Mouse (Mus musculus) intestine, embryonic 15.5 days (tissue): Measurements from ENCODE around the gene Prelp. TPM values are rescaled to one million over a fixed set of nuclear protein-coding genes. Genes with fewer than 3 reads are reported as not detected.
A peak's percentile ranks its signal among the peaks of the same experiment; 100 is the strongest.

ENCODE experiments used
- ATAC-seq: fragments of 200-750 bp; cut with Nextera tagmentation; 2 replicates; pipeline ENCODE4 v1.8.0; 2017; ENCODE audit warnings: moderate TSS enrichment, moderate library complexity
- H3K27ac ChIP-seq: fragments of 300-500 bp; sonication (generic); 2 replicates; pipeline ENCODE4 v1.5.1; 2015; ENCODE audit warnings: mild to moderate bottlenecking, inconsistent platforms
- H3K27me3 ChIP-seq: fragments of 300-500 bp; sonication (generic); replicated peaks from 2 replicates; pipeline ENCODE4 v1.6.1; 2015; ENCODE audit warnings: inconsistent platforms
- H3K36me3 ChIP-seq: fragments of 300-500 bp; sonication (generic); 2 replicates; pipeline ENCODE4 v1.6.1; 2015; ENCODE audit warnings: inconsistent platforms
- H3K4me1 ChIP-seq: fragments of 300-500 bp; sonication (generic); replicated peaks from 2 replicates; pipeline ENCODE4 v1.6.1; 2015; ENCODE audit warnings: inconsistent platforms
- H3K4me2 ChIP-seq: fragments of 300-500 bp; sonication (generic); replicated peaks from 2 replicates; pipeline ENCODE4 v1.6.1; 2015; ENCODE audit warnings: mild to moderate bottlenecking, inconsistent platforms
- H3K4me3 ChIP-seq: fragments of 300-500 bp; sonication (generic); replicated peaks from 2 replicates; pipeline ENCODE4 v1.5.1; 2015; ENCODE audit warnings: inconsistent platforms
- H3K9ac ChIP-seq: fragments of 300-500 bp; sonication (generic); 2 replicates; pipeline ENCODE4 v1.6.1; 2015; ENCODE audit warnings: inconsistent platforms
- H3K9me3 ChIP-seq: fragments of 300-500 bp; sonication (generic); 2 replicates; pipeline ENCODE4 v1.6.1; 2016; ENCODE audit warnings: inconsistent platforms
- WGBS: fragments of 180-500 bp; shearing (Covaris S2); methylation state at CpG from one replicate; pipeline ENCODE4 v1.1.7; 2015; 5-methylcytosine and 5-hydroxymethylcytosine counted together
- polyA plus RNA-seq: library from polyadenylated mRNA; unstranded; fragments of >200 nt; fragmentation: Nextera tagmentation; extraction: Ambion mirVana; gene quantifications from 2 replicates; pipeline ENCODE4 v1.2.1, GENCODE M21; 2015

The Prelp gene
- polyA plus RNA-seq, 1 experiment from 2014 or later = 2.8 TPM

DNA sequence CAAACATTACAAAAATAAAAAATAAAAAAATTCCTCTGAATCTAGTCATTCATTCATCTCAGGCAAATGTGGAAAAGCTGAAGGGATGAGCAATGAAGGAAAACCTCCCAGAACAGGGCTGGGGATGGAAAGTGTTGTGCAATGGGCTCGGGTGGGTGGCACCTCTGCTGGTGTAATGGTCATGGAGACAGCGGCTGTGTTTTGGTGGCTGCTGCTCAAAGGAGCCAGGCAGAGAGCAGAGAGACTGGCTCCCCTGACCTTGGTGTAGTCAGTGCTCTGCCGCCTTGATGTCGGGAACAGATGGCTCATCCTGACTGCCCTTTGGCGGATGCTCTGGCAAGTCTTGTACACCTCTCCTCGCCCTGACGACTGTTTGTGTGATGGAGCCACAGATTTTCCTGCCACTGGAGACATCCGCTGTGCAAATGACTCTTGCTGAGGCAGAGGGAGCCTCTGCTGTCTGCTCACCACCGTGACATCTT lies 32.1 kb upstream of the Prelp start:
- H3K36me3 ChIP-seq = no peaks in the 10 kb centered on the region
- no peak overlapping the region for H3K4me3 ChIP-seq
- H3K4me2 ChIP-seq = no peak overlapping the region
- H3K4me1 ChIP-seq = peaks cover 10% of the 10 kb centered on the region
- H3K27ac ChIP-seq = no peak overlapping the region
- no peaks in the 10 kb centered on the region for H3K9me3 ChIP-seq
- WGBS = 43% methylated on average over 9 of the region's 9 CpGs
- H3K9ac ChIP-seq = no peak overlapping the region
- no peaks in the 10 kb centered on the region for H3K27me3 ChIP-seq
- ATAC-seq = no peak

DNA sequence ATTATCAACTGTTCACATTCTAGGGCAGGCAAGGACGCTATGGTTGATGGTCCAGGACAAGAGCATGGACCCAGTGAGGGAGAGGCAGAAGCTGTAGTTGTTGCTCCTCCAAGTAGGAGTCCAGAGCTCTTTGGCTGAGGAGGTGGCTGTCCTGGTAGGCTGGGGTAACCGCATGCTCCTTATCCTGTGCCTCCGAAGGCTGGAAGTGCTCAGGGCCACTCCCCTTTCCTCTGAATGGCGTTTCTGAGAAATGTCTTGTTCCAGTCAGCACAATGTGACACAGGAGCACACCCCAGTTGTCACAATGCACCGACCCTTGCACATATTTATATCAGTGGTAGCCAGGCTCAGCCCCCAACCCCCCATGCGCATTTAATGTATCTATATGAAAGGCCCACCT lies 30.4 kb upstream of the Prelp start:
- H3K27ac ChIP-seq = no peak overlapping the region
- H3K4me2 ChIP-seq = no peak overlapping the region
- peaks cover 10% of the 10 kb centered on the region for H3K4me1 ChIP-seq
- peak; percentile 36; the same call in 1 of the 2 replicates for ATAC-seq
- H3K27me3 ChIP-seq = no peaks in the 10 kb centered on the region
- H3K36me3 ChIP-seq = no peaks in the 10 kb centered on the region
- H3K4me3 ChIP-seq = no peak overlapping the region
- no peak overlapping the region for H3K9ac ChIP-seq
- WGBS = 61% methylated on average over 6 of the region's 6 CpGs
- no peaks in the 10 kb centered on the region for H3K9me3 ChIP-seq

DNA sequence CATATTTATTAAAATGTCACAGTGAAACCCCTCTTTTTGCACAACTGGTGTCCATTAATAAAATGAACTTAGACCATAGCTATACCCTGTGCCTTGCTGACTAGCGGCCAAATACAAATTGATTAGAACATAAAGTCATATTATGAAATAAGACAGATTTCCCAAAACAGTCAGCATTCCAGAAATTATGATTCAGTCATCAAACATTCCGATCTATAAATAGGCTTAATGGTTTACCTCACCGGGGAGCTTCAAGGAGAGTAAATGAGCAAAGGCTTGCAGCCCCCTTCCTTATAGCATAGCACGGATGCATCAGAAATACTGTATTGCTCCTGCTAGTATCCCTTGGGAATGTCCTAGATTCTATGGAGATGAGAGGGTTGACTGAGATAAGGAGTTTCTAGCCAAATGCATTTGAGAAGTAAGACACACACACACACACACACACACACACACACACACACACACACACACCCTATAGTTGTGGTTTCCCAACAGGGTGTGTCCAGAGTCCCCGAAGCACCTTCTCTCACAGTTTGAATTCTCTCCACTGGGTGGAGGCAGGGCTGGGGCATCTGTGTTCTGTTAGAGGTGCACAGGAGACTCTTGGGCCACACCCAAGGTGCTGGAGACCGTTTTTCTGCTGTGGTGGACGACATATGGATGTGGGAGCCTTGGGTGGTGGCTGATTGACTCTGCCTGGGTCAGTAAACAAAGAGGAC lies 29.0 kb upstream of the Prelp start:
- no peak overlapping the region for H3K4me3 ChIP-seq
- H3K4me1 ChIP-seq = peaks cover 10% of the 10 kb centered on the region
- H3K36me3 ChIP-seq = no peaks in the 10 kb centered on the region
- WGBS = 39% methylated on average over 7 of the region's 7 CpGs
- no peaks in the 10 kb centered on the region for H3K9me3 ChIP-seq
- ATAC-seq = peak; percentile 66; the same call in 1 of the 2 replicates
- no peak overlapping the region for H3K9ac ChIP-seq
- no peak overlapping the region for H3K27ac ChIP-seq
- H3K4me2 ChIP-seq = no peak overlapping the region
- no peaks in the 10 kb centered on the region for H3K27me3 ChIP-seq

DNA sequence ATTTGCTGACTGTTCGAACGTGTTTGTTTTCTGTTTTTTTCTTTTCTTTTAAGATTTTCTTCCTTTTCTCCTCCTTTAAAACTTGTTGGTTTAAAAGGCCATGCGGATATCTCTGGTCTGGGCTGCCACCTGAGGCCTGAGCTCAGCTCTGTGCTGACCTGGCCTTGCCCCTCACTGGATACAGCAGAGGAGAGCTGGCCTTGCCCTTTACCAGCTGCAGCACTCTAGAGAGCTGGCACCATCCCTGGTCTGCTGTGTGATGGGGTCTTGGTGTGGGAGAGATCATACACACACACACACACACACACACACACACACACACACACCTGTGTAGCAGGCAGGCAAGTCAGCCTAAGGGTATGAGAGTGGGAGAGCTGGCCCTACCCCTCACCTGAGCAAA lies 23.9 kb upstream of the Prelp start:
- H3K36me3 ChIP-seq = no peaks in the 10 kb centered on the region
- H3K9me3 ChIP-seq = no peaks in the 10 kb centered on the region
- peaks cover 12% of the 10 kb centered on the region; the same call in 1 of the 2 replicates for H3K4me1 ChIP-seq
- no peak overlapping the region for H3K9ac ChIP-seq
- no peak overlapping the region for H3K4me3 ChIP-seq
- ATAC-seq = no peak
- no peak overlapping the region for H3K27ac ChIP-seq
- WGBS = 91% methylated on average over 3 of the region's 3 CpGs
- H3K4me2 ChIP-seq = no peak overlapping the region
- no peaks in the 10 kb centered on the region for H3K27me3 ChIP-seq

DNA sequence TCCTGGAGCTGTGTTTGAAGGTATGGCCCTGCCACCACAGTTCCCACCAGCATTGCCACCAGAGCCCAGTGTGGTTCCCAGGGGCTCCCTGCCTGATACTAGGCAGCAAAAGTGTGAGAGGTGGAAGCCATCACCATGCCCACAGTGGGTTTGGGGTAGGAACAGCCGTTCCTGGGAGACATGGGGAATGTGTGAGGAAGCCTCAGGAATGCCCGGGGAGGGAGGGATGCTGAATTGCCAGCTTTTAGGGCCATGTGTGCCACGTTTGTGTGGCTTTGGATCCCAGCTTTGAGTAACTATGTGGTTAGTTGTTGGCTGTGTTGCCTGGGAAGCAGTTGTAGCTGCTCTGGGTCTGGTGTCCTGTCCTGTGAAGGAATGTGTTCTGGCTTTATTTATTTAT lies 20.7 kb upstream of the Prelp start:
- Histone ChIP-seq H3K9ac (no peak overlapping the region), H3K4me1 (peaks cover 11% of the 10 kb centered on the region; the same call in 1 of the 2 replicates), H3K4me3 (no peak overlapping the region), H3K36me3 (no peaks in the 10 kb centered on the region), H3K27ac (no peak overlapping the region), H3K4me2 (no peak overlapping the region), H3K9me3 (no peaks in the 10 kb centered on the region), H3K27me3 (no peaks in the 10 kb centered on the region)
- 84% methylated on average over 3 of the region's 3 CpGs for WGBS
- no peak for ATAC-seq

DNA sequence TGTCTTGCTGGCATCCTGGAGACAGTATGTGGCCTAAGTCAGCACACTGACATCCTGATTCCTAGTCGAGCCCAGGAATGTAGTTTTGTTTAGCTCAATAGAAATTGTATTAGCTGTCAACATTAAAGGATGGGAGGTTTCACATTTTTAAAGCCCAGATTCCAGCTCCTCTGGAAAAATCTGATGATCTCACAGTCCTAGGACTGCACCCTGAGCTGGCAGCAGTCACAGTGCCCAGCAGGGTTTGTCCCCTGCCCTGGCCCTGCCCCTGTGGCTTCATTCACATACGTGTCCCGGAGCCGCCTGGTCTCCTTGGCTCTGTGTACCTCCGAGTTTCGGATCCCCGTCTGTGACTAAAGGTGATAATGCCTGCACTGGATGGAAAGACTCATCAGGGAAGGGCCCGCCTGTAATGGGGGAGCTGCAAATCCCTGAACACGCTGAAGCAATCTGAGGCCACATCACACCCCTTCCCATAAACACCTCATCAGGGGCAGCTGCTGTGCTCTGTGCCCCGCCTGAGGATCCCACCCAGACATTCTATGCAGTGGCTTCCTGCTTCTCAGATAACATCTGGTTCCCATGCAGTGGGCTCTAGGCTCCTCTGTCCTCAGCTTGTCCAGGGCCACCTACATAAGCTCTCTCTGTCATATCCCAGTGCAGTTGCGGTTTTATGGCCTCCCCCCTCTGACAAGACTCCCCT lies 20.1 kb upstream of the Prelp start:
- H3K4me3 ChIP-seq = no peak overlapping the region
- no peaks in the 10 kb centered on the region for H3K36me3 ChIP-seq
- 45% methylated on average over 11 of the region's 11 CpGs for WGBS
- peak; percentile 20; the same call in 1 of the 2 replicates for ATAC-seq
- no peaks in the 10 kb centered on the region for H3K27me3 ChIP-seq
- H3K27ac ChIP-seq = no peak overlapping the region
- no peak overlapping the region for H3K4me2 ChIP-seq
- H3K9me3 ChIP-seq = no peaks in the 10 kb centered on the region
- peaks cover 11% of the 10 kb centered on the region; the same call in 1 of the 2 replicates for H3K4me1 ChIP-seq
- H3K9ac ChIP-seq = no peak overlapping the region

DNA sequence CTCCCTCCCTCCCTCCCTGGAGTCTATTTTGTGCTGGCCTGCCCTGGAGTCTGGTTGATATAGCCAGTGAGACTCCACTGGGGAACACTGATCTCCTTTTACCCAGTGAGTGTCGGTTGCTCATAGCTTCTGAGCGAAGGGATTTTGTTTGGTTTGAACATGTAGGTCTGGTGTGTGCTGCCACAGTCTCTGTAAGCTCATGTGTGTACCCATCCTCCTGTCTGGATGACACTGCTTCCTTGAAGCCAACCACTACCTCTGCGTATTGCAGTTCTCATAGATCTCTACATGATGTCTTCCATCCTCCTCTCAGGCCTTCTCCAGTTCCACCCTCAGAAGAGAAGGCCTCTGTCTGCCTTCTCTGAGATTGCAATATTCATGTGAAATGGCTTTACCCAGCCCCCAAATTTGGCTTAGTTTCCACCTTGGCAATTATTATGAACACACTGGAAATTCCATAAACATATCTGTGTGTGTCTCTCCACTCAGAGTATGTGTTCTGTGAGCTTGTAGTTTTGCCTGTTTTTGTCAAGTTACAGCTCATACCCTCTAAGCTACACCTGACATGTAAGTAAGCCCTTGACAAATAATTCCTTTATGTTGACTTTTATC lies 19.4 kb upstream of the Prelp start:
- H3K4me1 ChIP-seq = peaks cover 11% of the 10 kb centered on the region; the same call in 1 of the 2 replicates
- no peaks in the 10 kb centered on the region for H3K9me3 ChIP-seq
- no peaks in the 10 kb centered on the region for H3K36me3 ChIP-seq
- WGBS = 87% methylated on average over 3 of the region's 3 CpGs
- no peak overlapping the region for H3K4me3 ChIP-seq
- H3K4me2 ChIP-seq = no peak overlapping the region
- H3K27ac ChIP-seq = no peak overlapping the region
- no peak overlapping the region for H3K9ac ChIP-seq
- no peak for ATAC-seq
- H3K27me3 ChIP-seq = no peaks in the 10 kb centered on the region

DNA sequence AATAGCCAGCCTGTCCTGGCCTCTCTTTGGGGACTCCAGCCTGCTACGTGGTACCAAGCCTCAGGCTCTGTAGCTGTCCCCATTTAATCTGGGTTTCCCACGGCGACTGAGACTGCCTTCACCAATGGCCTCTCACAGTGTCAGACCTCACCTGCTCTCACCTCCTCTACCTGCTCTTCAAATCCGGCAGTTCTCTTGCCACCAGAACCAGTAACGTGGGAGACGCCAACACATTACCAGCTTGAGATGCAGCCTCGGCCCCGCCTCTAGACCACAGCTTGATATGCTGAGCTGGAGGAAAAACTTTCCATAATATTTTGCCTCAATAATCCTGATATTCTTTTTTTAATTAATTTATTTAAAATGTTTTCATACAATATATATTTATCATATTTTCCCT lies 18.5 kb upstream of the Prelp start:
- Histone ChIP-seq H3K4me1 (peaks cover 11% of the 10 kb centered on the region; the same call in 1 of the 2 replicates), H3K36me3 (no peaks in the 10 kb centered on the region), H3K4me2 (no peak overlapping the region), H3K27ac (no peak overlapping the region), H3K9me3 (no peaks in the 10 kb centered on the region), H3K27me3 (no peaks in the 10 kb centered on the region), H3K4me3 (no peak overlapping the region), H3K9ac (no peak overlapping the region)
- WGBS = 88% methylated on average over 8 of the region's 8 CpGs
- no peak for ATAC-seq

DNA sequence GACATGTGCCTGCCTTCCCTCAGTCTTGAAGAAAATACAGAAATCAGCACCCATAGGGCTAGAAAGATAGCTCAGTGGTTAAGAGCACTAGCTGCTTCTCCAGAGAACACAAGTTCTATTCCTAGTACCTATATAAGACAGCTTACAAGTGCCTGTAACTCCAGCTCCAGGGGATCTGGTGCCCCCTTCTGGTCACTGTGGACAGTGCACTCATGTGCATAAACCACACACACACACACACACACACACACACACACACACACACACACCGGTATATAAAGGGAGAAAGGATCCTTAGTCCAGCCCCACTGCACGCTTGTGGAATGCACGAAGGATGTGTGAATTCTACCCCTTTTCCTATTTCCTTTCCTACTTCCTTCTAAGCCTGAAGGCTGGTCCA lies 15.0 kb upstream of the Prelp start:
- Histone ChIP-seq H3K27me3 (no peaks in the 10 kb centered on the region), H3K27ac (no peak overlapping the region), H3K9me3 (no peaks in the 10 kb centered on the region), H3K4me2 (no peak overlapping the region), H3K36me3 (no peaks in the 10 kb centered on the region), H3K4me3 (no peak overlapping the region), H3K9ac (no peak overlapping the region), H3K4me1 (peaks cover 15% of the 10 kb centered on the region; the same call in 1 of the 2 replicates)
- no peak for ATAC-seq
- 97% methylated on average over 3 of the region's 3 CpGs for WGBS

DNA sequence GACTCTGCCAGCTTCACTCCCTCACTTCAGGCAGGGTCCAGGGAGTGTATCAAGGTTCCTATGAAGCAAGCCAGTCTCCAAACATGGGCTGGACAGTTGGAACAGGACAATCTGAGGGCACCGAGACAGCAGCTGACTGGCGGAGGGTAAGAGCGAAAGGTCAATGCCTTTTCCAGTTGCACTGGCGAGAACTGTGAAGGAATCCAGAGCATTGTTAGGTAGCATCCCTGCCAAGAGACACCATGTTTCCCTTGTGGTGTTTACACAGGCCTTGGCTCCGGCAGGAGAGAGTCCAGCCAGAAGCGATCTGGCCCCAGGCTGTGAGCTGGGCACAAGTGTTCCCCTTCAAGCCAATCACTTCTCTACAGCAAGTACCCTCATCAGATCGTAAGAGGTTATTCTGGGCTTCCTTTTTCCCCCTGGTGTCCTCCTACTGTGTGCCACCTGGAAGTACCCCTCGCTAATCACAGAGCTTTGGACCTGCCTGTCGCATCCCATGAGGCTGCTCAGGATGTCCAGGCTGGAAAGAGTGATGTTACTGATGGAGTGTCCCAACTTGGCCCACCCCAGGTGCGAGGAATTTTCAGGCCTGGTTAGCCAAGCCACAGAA lies 13.2 kb upstream of the Prelp start:
- H3K4me3 ChIP-seq = no peak overlapping the region
- no peaks in the 10 kb centered on the region for H3K27me3 ChIP-seq
- H3K27ac ChIP-seq = no peak overlapping the region
- H3K9me3 ChIP-seq = no peaks in the 10 kb centered on the region
- no peak for ATAC-seq
- peaks cover 12% of the 10 kb centered on the region; the same call in 1 of the 2 replicates for H3K4me1 ChIP-seq
- no peaks in the 10 kb centered on the region for H3K36me3 ChIP-seq
- H3K9ac ChIP-seq = no peak overlapping the region
- 71% methylated on average over 10 of the region's 10 CpGs for WGBS
- H3K4me2 ChIP-seq = no peak overlapping the region

DNA sequence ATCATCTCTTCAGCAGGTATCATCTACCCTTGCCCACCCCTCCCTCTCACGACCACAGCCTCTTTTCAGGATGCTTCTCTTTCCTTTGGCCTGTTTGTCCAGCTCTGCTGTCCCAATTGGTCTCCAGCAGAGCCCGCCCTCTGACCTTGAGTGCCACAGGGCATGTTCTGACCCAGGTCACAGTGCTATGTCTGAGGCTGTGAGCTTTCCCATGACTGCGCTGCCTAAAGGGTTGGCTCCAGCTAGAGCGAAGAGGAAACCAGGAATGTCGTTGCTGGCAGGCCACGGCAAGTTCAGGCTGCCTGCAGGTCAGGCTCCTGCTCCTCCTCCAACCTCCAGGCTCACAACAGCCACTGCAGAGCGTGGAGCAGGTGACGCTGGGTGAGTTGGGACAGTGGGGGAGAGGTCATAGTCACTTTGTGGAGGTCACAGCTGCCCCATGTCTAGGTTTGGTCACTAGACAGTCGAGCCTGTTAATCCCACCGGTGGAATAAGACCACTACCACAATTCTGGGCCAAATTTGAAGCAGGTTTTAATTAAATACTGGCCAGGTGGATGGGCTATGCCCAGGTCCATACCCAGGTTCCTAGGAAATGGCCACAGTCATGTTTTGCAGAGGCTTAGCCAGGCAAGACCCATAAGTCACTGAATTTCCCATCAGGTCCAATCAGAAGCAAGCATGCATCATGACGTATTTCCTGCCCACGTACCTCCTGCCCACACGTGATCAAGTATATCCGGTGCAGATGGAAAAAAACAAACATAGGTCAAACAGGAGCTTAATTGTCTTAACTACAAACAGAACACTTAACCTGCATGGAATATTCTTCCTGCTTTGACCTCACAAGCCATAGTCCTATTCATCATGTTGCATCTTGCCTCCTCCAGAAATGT lies 12.3 kb upstream of the Prelp start:
- Histone ChIP-seq H3K27me3 (no peaks in the 10 kb centered on the region), H3K36me3 (no peaks in the 10 kb centered on the region), H3K4me2 (no peak overlapping the region), H3K4me3 (no peak overlapping the region), H3K4me1 (peaks cover 12% of the 10 kb centered on the region; the same call in 1 of the 2 replicates), H3K27ac (no peak overlapping the region), H3K9me3 (no peaks in the 10 kb centered on the region), H3K9ac (no peak overlapping the region)
- 58% methylated on average over 14 of the region's 14 CpGs for WGBS
- ATAC-seq = no peak
